8 mouse cellular contexts compared by ENCODE assay signal in genomic region chr3:108164807-108165206, GRCm38 (mm10). TPM values are rescaled to one million over a fixed set of nuclear protein-coding genes. Genes with fewer than 3 reads are reported as not detected.
A peak's percentile ranks its signal among the peaks of the same experiment; 100 is the strongest.
DNase-seq lines count a peak whose midpoint lies in the region; ATAC-seq lines count a peak whose summit lies in the region.

No protein-coding gene starts in this region.

- WGBS in hindbrain, embryonic 12.5 days, result 18% methylated on average over 9 of the region's 9 CpGs

- H3K9ac ChIP-seq in hindbrain, embryonic 12.5 days, result no peak overlapping the region

- peak; percentile 89 for DNase-seq in NIH3T3 (ENCODE audit: low read depth)
- DNase-seq in cerebellum, postnatal 10 days, result peak; percentile 93 to 95
- peak; percentile 79 to 90 for DNase-seq in frontal cortex, postnatal 14 days (ENCODE audit: low spot score in 2 of 2)
- DNase-seq in layer of hippocampus, postnatal 10 days (ENCODE audit: low spot score in 2 of 2), result peak; percentile 93 to 94
- DNase-seq in lung, postnatal 14 days, result peak; percentile 84
- DNase-seq in right cerebral cortex, adult 18-20 months, result peak; percentile 81
- DNase-seq in urinary bladder, postnatal 14 days (ENCODE audit: low spot score), result peak; percentile 76

- peaks cover 47% of the 10 kb centered on the region for H3K4me1 ChIP-seq in hindbrain, embryonic 12.5 days

- peak; percentile 43 for ATAC-seq in hindbrain, embryonic 12.5 days (ENCODE audit: low FRiP score)

- H3K27me3 ChIP-seq in hindbrain, embryonic 12.5 days, result no peaks in the 10 kb centered on the region

- H3K36me3 ChIP-seq in hindbrain, embryonic 12.5 days, result no peaks in the 10 kb centered on the region

- H3K9me3 ChIP-seq in hindbrain, embryonic 12.5 days (replicated peaks), result no peaks in the 10 kb centered on the region

- H3K4me2 ChIP-seq in hindbrain, embryonic 12.5 days (replicated peaks), result peak overlapping the region; percentile 39

- peak overlapping the region; percentile 11; the same call in 1 of the 2 replicates for H3K4me3 ChIP-seq in hindbrain, embryonic 12.5 days

- H3K27ac ChIP-seq in hindbrain, embryonic 12.5 days, result 0 out of 2 replicates have a peak overlapping the region, but pooled peaks have one; percentile 86

RNA-seq across cellular contexts. Expression of gene Gpr61, which starts 10.1 kb away (rescaled TPM):
- polyA plus RNA-seq in hindbrain, embryonic 12.5 days (2016; fragmentation: Nextera tagmentation; extraction: Ambion mirVana), result 0.72 and 1.2 TPM in 2 replicates
- 10 to 100 TPM; 14.5 to 15.0 TPM for total RNA-seq in layer of hippocampus, postnatal 10 days (2021)

RNA-seq across cellular contexts. Expression of gene Gnai3, which starts 18.9 kb away (rescaled TPM):
- polyA plus RNA-seq in hindbrain, embryonic 12.5 days (2016; fragmentation: Nextera tagmentation; extraction: Ambion mirVana), result 193 and 201 TPM in 2 replicates
- 10 to 100 TPM; 54.7 to 59.4 TPM for total RNA-seq in layer of hippocampus, postnatal 10 days (2021)

RNA-seq across cellular contexts. Expression of gene Amigo1, which starts 21.3 kb away (rescaled TPM):
- 10.7 and 13.1 TPM in 2 replicates for polyA plus RNA-seq in hindbrain, embryonic 12.5 days (2016; fragmentation: Nextera tagmentation; extraction: Ambion mirVana)
- 10 to 100 TPM; 36.9 to 37.2 TPM for total RNA-seq in layer of hippocampus, postnatal 10 days (2021)

RNA-seq across cellular contexts. Expression of gene Cyb561d1, which starts 36.2 kb away (rescaled TPM):
- polyA plus RNA-seq in hindbrain, embryonic 12.5 days (2016; fragmentation: Nextera tagmentation; extraction: Ambion mirVana), result 5.0 and 5.6 TPM in 2 replicates
- total RNA-seq in layer of hippocampus, postnatal 10 days (2021), result 10 to 100 TPM; 10.6 to 11.2 TPM

RNA-seq across cellular contexts. Expression of gene Atxn7l2, which starts 45.9 kb away (rescaled TPM):
- 27.6 and 29.6 TPM in 2 replicates for polyA plus RNA-seq in hindbrain, embryonic 12.5 days (2016; fragmentation: Nextera tagmentation; extraction: Ambion mirVana)
- total RNA-seq in layer of hippocampus, postnatal 10 days (2021), result 10 to 100 TPM; 21.1 to 26.1 TPM

Comparison
In these comparisons a context has a peak if more than half of its experiments do, and no peak if none do; other contexts are left out.
1. Peak in every context shown above with its lines: DNase-seq, ATAC-seq, H3K4me3 ChIP-seq and H3K27ac ChIP-seq.